Mouse (Mus musculus) forebrain, embryonic 16.5 days (tissue): Measurements from ENCODE around the gene Edrf1. TPM values are rescaled to one million over a fixed set of nuclear protein-coding genes. Genes with fewer than 3 reads are reported as not detected.

Experiments
- ATAC-seq: fragments of 200-750 bp; cut with Nextera tagmentation; 2 replicates; pipeline ENCODE4 v1.8.0; 2017; ENCODE audit warnings: mild to moderate bottlenecking, moderate library complexity
- H3K27ac ChIP-seq: fragments of 300-500 bp; sonication (generic); 2 replicates; pipeline ENCODE4 v1.5.1; 2014; ENCODE audit warnings: low read length, control low read depth
- H3K27me3 ChIP-seq: fragments of 300-500 bp; sonication (generic); replicated peaks from 2 replicates; pipeline ENCODE4 v1.6.1; 2014; ENCODE audit warnings: low read length; ENCODE audit not compliant: control insufficient read depth, insufficient read depth
- H3K36me3 ChIP-seq: fragments of 300-500 bp; sonication (generic); 2 replicates; pipeline ENCODE4 v1.6.1; 2014; ENCODE audit not compliant: control insufficient read depth, insufficient read depth
- H3K4me1 ChIP-seq: fragments of 300-500 bp; sonication (generic); replicated peaks from 2 replicates; pipeline ENCODE4 v1.6.1; 2014; ENCODE audit warnings: low read length; ENCODE audit not compliant: control insufficient read depth, insufficient read depth
- H3K4me2 ChIP-seq: fragments of 300-500 bp; sonication (generic); 2 replicates; pipeline ENCODE4 v1.6.1; 2014; ENCODE audit warnings: mild to moderate bottlenecking, low read length, control low read depth
- H3K4me3 ChIP-seq: fragments of 300-500 bp; sonication (generic); replicated peaks from 2 replicates; pipeline ENCODE4 v1.5.1; 2014; ENCODE audit warnings: mild to moderate bottlenecking, low read length, control low read depth
- H3K9ac ChIP-seq: fragments of 300-500 bp; sonication (generic); replicated peaks from 2 replicates; pipeline ENCODE4 v1.6.1; 2014; ENCODE audit warnings: low read depth, low read length, control low read depth
- H3K9me3 ChIP-seq: fragments of 300-500 bp; sonication (generic); 2 replicates; pipeline ENCODE4 v1.6.1; 2016; ENCODE audit warnings: low read length; ENCODE audit not compliant: control insufficient read depth
- WGBS: fragments of 180-500 bp; shearing (Covaris S2); extraction: QIAGEN DNeasy Blood & Tissue Kit; methylation state at CpG from one replicate; pipeline ENCODE4 v1.1.7; 2014; 5-methylcytosine and 5-hydroxymethylcytosine counted together
- polyA plus RNA-seq: library from polyadenylated mRNA; unstranded; fragments of >200 nt; fragmentation: Nextera tagmentation; extraction: Ambion mirVana; gene quantifications from 2 replicates; pipeline ENCODE4 v1.2.1, GENCODE M21; 2015

Gene Edrf1
- polyA plus RNA-seq = 25.0 and 29.7 TPM in 2 replicates

DNA sequence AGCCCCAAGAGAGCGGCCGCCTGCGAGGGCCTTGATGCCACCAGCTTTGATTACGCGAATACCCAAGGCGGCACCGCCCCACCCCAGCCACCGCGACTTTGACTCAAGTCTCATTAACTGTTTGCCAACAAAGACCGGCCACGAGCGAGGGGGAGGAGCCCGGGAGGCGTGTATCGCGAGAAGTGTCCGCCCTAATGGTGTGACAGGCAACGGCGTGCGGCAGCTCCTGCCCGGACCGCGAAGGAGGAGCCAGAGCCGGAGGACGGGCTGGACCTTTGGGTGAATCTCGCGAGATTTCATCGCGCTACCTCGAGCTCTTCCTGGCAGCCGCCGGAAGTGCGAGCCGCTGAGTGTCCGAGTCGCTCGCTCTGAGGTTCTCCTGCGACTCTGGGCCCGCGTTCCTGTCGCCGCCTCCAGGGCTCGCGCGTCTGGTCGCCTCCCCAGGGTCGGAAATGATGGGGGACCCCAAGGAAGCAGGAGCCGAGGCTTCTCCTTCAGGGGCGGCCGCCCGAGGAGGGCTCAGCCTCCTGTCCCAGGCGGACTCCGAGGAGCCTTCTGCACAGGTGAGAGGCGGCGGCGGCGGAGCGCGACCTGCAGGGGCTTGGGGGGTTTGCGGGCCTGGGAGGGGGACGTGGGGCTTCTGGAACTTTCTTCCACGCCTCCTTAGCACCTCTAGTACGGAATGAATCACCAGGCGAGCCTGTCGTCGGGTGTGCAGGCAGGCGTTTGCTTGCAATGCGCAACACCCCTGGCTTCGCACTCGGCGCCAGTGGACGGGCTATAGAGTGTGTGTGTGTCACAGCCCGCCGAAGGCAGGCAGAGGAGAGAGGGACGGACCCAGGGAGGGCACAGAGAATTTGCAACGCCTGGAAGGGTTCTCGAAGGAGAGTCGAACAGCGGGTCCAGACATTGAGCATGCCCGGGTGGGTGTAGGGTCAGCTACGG, at the start of gene Edrf1:
Edrf1 (plus strand) TSS at position 183 of the 945 bp plus-strand sequence.
- H3K27me3 ChIP-seq = no peaks in the 10 kb centered on the region
- peak within 1 kb of the TSS; percentile 90 for H3K4me2 ChIP-seq
- H3K9ac ChIP-seq = peak within 1 kb of the TSS; percentile 90
- peak within 1 kb of the TSS; percentile 84 for H3K27ac ChIP-seq
- peak within 1 kb of the TSS; percentile 90 for H3K4me3 ChIP-seq
- WGBS = under 1% methylated on average over 81 of the region's 81 CpGs
- peak; percentile 98 for ATAC-seq
- peaks cover 16% of the 10 kb centered on the region for H3K4me1 ChIP-seq
- H3K36me3 ChIP-seq = peaks cover 18% of the 10 kb centered on the region
- no peaks in the 10 kb centered on the region for H3K9me3 ChIP-seq

- 81% methylated on average over 1 of the region's 1 CpGs for WGBS
- no peak for ATAC-seq
- Histone ChIP-seq H3K9me3 (no peaks in the 10 kb centered on the region), H3K27ac (no peak overlapping the region), H3K27me3 (no peaks in the 10 kb centered on the region), H3K4me2 (no peak overlapping the region), H3K9ac (no peak overlapping the region), H3K4me1 (no peaks in the 10 kb centered on the region), H3K36me3 (no peaks in the 10 kb centered on the region), H3K4me3 (no peak overlapping the region)
Observed at GRCm38 (mm10) chr7:133591750-133592149, 45.6 kb upstream of the Edrf1 start.

GRCm38 (mm10) chr7:133600558-133600957, 36.8 kb upstream of the Edrf1 start:
- Histone ChIP-seq H3K9ac (no peak overlapping the region), H3K36me3 (no peaks in the 10 kb centered on the region), H3K4me1 (no peaks in the 10 kb centered on the region), H3K9me3 (no peaks in the 10 kb centered on the region), H3K4me3 (no peak overlapping the region), H3K27ac (no peak overlapping the region), H3K4me2 (no peak overlapping the region), H3K27me3 (0 out of 2 replicates have a peak, but pooled peaks cover 4% of the 10 kb centered on the region)
- WGBS = 28% methylated on average over 1 of the region's 1 CpGs
- no peak for ATAC-seq

DNA sequence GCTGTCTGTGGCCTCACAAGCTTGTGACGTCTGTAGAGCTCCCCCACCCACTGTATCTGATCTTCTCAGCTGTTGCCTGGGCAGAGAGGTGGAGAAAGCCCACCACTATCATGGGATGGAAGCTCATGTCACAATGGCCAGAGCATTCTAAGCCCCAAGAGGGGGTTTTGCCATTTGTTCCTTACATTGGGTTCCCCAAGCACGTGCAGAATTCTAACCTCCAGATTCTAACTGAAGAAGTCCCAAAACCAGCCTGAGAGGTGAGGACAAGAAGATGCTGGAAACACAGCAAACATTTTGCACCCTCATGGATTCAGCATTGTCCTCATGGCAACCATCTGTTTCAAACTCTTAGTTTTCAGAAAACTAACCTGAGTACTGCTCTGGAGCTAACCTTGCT, 35.3 kb upstream of the Edrf1 start, which contains the start of gene Tex36:
Tex36 (minus strand) TSS at position 101 of the 400 bp plus-strand sequence.
- H3K27ac ChIP-seq = no peak within 1 kb of the TSS
- no peaks in the 10 kb centered on the region for H3K9me3 ChIP-seq
- H3K4me1 ChIP-seq = peaks cover 3% of the 10 kb centered on the region
- no peak within 1 kb of the TSS for H3K4me2 ChIP-seq
- no peaks in the 10 kb centered on the region for H3K36me3 ChIP-seq
- no peak within 1 kb of the TSS for H3K4me3 ChIP-seq
- H3K9ac ChIP-seq = no peak within 1 kb of the TSS
- 0 out of 2 replicates have a peak, but pooled peaks cover 4% of the 10 kb centered on the region for H3K27me3 ChIP-seq
- no peak for ATAC-seq
- 52% methylated on average over 2 of the region's 2 CpGs for WGBS

DNA sequence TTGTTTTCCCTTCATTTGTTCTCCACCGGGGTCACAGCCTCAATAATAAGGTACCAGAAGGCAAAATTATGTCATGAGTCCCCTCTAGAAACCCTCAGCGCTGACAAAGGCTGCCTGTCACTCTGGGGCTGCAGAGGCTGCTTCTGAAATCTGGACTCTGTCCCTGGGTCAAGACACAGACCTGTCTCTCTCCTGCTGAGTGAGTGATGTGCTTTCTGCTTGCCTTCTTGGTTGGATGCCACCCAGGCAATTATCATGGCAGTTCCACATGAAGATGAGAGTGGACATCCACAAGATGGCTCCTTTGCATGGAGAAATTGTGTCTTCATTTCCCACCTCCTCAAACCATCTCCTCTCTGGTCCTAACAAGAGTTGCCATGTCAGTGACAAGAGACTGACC, 34.2 kb upstream of the Edrf1 start:
- ATAC-seq = no peak
- 79% methylated on average over 2 of the region's 2 CpGs for WGBS
- H3K4me2 ChIP-seq = no peak overlapping the region
- no peak overlapping the region for H3K9ac ChIP-seq
- 0 out of 2 replicates have a peak, but pooled peaks cover 4% of the 10 kb centered on the region for H3K27me3 ChIP-seq
- no peak overlapping the region for H3K4me3 ChIP-seq
- H3K4me1 ChIP-seq = peaks cover 14% of the 10 kb centered on the region
- H3K9me3 ChIP-seq = no peaks in the 10 kb centered on the region
- H3K36me3 ChIP-seq = no peaks in the 10 kb centered on the region
- H3K27ac ChIP-seq = no peak overlapping the region

DNA sequence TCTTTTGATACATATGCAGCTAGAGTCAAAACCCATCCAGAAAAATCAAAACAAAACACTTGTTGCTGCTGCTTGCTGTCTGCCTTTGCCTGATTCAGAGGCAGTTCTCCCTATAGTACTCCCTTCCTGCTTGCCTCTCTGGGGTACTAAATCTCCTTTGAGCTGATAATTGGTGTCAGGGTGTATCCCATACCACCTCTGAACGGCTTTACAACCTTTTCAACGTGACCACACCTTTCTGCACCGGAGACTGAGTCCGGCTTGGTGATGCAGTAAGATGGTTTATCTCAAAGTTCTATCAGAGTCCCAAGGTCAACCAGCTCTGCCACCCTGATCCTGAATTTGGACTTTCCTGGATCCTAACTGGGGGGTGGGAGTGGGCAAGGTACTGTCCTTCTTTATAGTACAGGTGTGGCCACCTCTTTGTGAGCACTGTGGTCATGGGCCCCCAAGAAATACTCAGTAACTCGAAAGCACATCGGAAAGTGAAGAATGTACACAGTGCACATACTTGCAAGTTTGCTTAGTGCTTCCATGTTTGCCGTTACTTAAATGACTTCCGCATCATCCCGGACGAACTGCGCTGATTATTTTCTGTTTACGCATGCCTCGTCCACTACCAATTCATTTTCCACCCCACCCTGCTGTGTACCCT, 32.8 kb upstream of the Edrf1 start:
- WGBS = 85% methylated on average over 13 of the region's 13 CpGs

GRCm38 (mm10) chr7:133607331-133607730, 30.0 kb upstream of the Edrf1 start:
- no peaks in the 10 kb centered on the region for H3K9me3 ChIP-seq
- H3K9ac ChIP-seq = no peak overlapping the region
- no peak for ATAC-seq
- peaks cover 29% of the 10 kb centered on the region for H3K4me1 ChIP-seq
- no peaks in the 10 kb centered on the region for H3K36me3 ChIP-seq
- H3K27ac ChIP-seq = no peak overlapping the region
- 52% methylated on average over 5 of the region's 5 CpGs for WGBS
- no peaks in the 10 kb centered on the region for H3K27me3 ChIP-seq
- no peak overlapping the region for H3K4me2 ChIP-seq
- no peak overlapping the region for H3K4me3 ChIP-seq

More for the DNA sequence above, 32.8 kb upstream of the Edrf1 start:
- Histone ChIP-seq H3K9me3 (no peaks in the 10 kb centered on the region), H3K9ac (no peak overlapping the region), H3K36me3 (no peaks in the 10 kb centered on the region), H3K27me3 (0 out of 2 replicates have a peak, but pooled peaks cover 4% of the 10 kb centered on the region), H3K4me1 (peaks cover 27% of the 10 kb centered on the region), H3K4me2 (no peak overlapping the region), H3K4me3 (no peak overlapping the region), H3K27ac (no peak overlapping the region)
- no peak for ATAC-seq

DNA sequence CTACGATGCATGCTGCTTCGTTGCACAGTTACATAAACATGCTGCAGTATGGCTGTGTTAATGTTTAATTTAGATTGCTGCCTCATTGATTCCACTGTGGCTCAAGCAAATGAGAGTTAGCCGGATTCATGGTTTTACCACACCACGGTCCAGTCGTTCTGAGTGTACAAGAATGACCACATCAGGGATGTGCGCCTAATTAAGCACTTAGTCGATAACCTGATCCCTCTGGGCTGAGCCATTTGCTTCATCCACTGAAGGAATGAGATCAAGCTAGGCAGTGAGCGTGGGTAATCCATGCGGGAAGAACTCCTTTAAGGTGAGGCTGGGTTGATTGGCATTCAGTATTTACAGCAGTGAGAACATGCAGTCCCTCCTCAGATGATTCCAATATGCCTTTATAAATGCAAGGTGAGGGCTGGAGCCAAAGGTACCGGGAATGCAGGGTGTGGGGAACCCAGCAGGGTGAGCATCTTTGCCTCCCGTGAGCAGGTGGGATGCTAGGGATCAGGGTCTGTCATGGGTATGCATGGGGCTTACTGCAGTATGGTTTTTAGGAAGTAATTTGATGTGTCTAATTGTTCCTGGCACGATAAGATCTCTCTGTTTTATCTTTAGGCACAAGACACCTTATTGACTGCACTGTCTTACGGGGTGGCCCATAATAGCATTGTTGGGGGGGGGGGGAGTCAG, 29.3 kb upstream of the Edrf1 start:
- Histone ChIP-seq H3K4me2 (peak overlapping the region; percentile 40; the same call in 1 of the 2 replicates), H3K9me3 (no peaks in the 10 kb centered on the region), H3K4me3 (no peak overlapping the region), H3K4me1 (peaks cover 29% of the 10 kb centered on the region), H3K27me3 (no peaks in the 10 kb centered on the region), H3K27ac (peak overlapping the region; percentile 76), H3K36me3 (no peaks in the 10 kb centered on the region), H3K9ac (no peak overlapping the region)
- WGBS = 44% methylated on average over 13 of the region's 13 CpGs
- peak; percentile 27; the same call in 1 of the 2 replicates for ATAC-seq
